Mouse (Mus musculus) thymus, adult 2 months (tissue): ENCODE measurements around the gene Celf5.

Experiments
- CTCF ChIP-seq: fragments of 200-500 bp; IDR thresholded peaks from 2 replicates; pipeline ENCODE4 v1.5.1; 2012; ENCODE audit warnings: mild to moderate bottlenecking, control low read depth, low read length, moderate library complexity, borderline replicate concordance; ENCODE audit not compliant: control insufficient read depth, poor library complexity, insufficient read depth; ENCODE audit errors: extremely low read depth
- POLR2A ChIP-seq: fragments of 200-500 bp; IDR thresholded peaks from 2 replicates; pipeline ENCODE4 v1.6.1; 2012; ENCODE audit warnings: mild to moderate bottlenecking, low read length, control low read depth, moderate library complexity; ENCODE audit not compliant: control insufficient read depth, poor library complexity, insufficient read depth; ENCODE audit errors: extremely low read depth

DNA sequence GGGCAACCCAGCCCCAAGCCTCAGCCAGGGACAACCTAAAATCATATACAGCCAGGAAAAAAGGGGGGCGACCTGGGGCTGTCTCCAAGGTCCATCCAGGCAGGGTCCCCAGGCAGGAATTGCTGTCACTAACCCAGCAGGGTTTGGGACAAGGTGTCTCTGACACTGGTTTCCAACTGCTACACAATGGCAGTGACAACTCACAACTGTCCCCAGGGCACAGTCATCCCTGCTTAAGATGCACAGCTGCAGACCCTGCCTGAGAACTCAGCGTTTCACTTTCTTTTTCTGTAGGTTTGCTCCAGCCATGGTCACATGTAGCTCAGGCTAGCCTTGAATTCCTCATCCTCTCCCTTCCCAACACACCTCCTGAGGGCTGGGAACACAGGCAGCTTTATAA lies 53.4 kb downstream of the Celf5 start:
- no peak for TF ChIP-seq POLR2A
- TF ChIP-seq CTCF, result no peak
